Mouse (Mus musculus) neural tube, embryonic 11.5 days (tissue): ENCODE data around the gene Pgpep1l. TPM values are rescaled to one million over a fixed set of nuclear protein-coding genes. Genes with fewer than 3 reads are reported as not detected.

ENCODE experiments used
- ATAC-seq: fragments of 200-750 bp; cut with Nextera tagmentation; 2 replicates; pipeline ENCODE4 v1.8.0; 2017; ENCODE audit warnings: moderate number of reproducible peaks, mild to moderate bottlenecking, moderate TSS enrichment, moderate library complexity; ENCODE audit not compliant: insufficient read depth, low FRiP score, low TSS enrichment
- DNase-seq: peaks from one replicate; pipeline ENCODE4 v3.0.0-alpha.2; 2015; ENCODE audit warnings: low spot score
- H3K27ac ChIP-seq: fragments of 300-500 bp; sonication (generic); 2 replicates; pipeline ENCODE4 v1.5.1; 2014; ENCODE audit warnings: low read depth, mild to moderate bottlenecking, low read length
- H3K27me3 ChIP-seq: fragments of 300-500 bp; sonication (generic); 2 replicates; pipeline ENCODE4 v1.6.1; 2014; ENCODE audit warnings: mild to moderate bottlenecking, low read length, mixed read lengths; ENCODE audit not compliant: control insufficient read depth, insufficient read depth
- H3K36me3 ChIP-seq: fragments of 300-500 bp; sonication (generic); 2 replicates; pipeline ENCODE4 v1.6.1; 2014; ENCODE audit warnings: mild to moderate bottlenecking, low read length, moderate library complexity, mixed read lengths; ENCODE audit not compliant: control insufficient read depth, insufficient read depth
- H3K4me1 ChIP-seq: fragments of 300-500 bp; sonication (generic); 2 replicates; pipeline ENCODE4 v1.6.1; 2014; ENCODE audit warnings: low read length, mixed read lengths; ENCODE audit not compliant: control insufficient read depth, insufficient read depth
- H3K4me2 ChIP-seq: fragments of 300-500 bp; sonication (generic); 2 replicates; pipeline ENCODE4 v1.6.1; 2014; ENCODE audit warnings: low read depth, mild to moderate bottlenecking, moderate library complexity
- H3K4me3 ChIP-seq: fragments of 300-500 bp; sonication (generic); 2 replicates; pipeline ENCODE4 v1.5.1; 2014; ENCODE audit warnings: low read depth, low read length
- H3K9ac ChIP-seq: fragments of 300-500 bp; sonication (generic); 2 replicates; pipeline ENCODE4 v1.6.1; 2014; ENCODE audit warnings: mild to moderate bottlenecking, low read length
- H3K9me3 ChIP-seq: fragments of 300-500 bp; sonication (generic); 2 replicates; pipeline ENCODE4 v1.6.1; 2016; ENCODE audit warnings: low read length; ENCODE audit not compliant: control insufficient read depth
- WGBS: fragments of 180-500 bp; shearing (Covaris S2); extraction: QIAGEN DNeasy Blood & Tissue Kit; methylation state at CpG from one replicate; pipeline ENCODE4 v1.1.7; 2014; 5-methylcytosine and 5-hydroxymethylcytosine counted together
- polyA plus RNA-seq: library from polyadenylated mRNA; unstranded; fragments of >200 nt; fragmentation: Nextera tagmentation; extraction: Ambion mirVana; gene quantifications from 2 replicates; pipeline ENCODE4 v1.2.1, GENCODE M21; 2014

Gene Pgpep1l
- polyA plus RNA-seq, 1 experiment from 2014 or later, result not detected

DNA sequence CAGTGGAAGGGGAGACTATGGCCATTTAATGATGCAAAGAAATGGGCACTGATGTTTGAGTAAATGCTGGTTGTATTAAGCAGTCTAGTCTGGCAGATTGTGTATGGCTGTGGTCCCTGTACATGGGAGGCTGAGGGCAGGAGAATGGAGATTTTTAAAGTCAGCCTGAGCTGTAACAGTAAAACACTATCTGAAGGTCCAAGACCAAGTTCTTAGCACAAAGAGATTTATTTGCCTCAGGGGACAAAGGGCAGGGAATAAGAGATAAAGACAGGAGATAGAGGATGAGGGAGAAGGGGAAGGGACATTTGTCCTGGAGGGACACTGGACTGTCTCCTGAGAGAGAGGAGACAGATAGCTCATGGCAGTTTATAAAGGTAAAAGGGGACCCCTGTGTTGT is 9.5 kb upstream of the Pgpep1l start, which contains the start of gene Fam169b:
Gene Fam169b, plus strand, starts transcription at position 325 of the 400 bp plus-strand sequence.
- no peaks in the 10 kb centered on the region for H3K9me3 ChIP-seq
- peaks cover 7% of the 10 kb centered on the region for H3K4me1 ChIP-seq
- no peak within 1 kb of the TSS for H3K4me3 ChIP-seq
- no peak within 1 kb of the TSS for H3K9ac ChIP-seq
- H3K4me2 ChIP-seq, result no peak within 1 kb of the TSS
- DNase-seq (no peak), ATAC-seq (no peak)
- H3K27me3 ChIP-seq, result peaks cover 6% of the 10 kb centered on the region; the same call in 1 of the 2 replicates
- H3K27ac ChIP-seq, result no peak within 1 kb of the TSS
- no peaks in the 10 kb centered on the region for H3K36me3 ChIP-seq

DNA sequence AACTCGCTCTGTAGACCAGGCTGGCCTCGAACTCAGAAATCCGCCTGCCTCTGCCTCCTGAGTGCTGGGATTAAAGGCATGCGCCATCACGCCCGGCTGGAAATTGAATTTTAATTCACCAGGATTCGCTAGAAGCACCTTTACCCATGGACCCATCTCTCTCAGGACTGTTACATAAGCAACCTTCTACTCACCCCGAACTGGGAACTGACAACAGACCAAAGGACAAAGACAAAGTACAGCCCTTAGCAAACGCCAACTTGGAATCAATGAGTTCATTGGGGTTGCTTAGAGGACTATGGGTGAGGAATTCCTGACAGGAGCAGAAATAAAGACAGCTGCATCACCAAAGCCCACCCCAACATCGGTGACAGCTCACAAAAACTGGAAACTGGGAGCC is 8.6 kb upstream of the Pgpep1l start:
- H3K9me3 ChIP-seq, result no peaks in the 10 kb centered on the region
- no peak overlapping the region for H3K4me3 ChIP-seq
- no peaks in the 10 kb centered on the region for H3K36me3 ChIP-seq
- 84% methylated on average over 10 of the region's 10 CpGs for WGBS
- H3K27ac ChIP-seq, result no peak overlapping the region
- DNase-seq (no peak), ATAC-seq (no peak)
- no peak overlapping the region for H3K4me2 ChIP-seq
- peaks cover 6% of the 10 kb centered on the region; the same call in 1 of the 2 replicates for H3K27me3 ChIP-seq
- H3K4me1 ChIP-seq, result peaks cover 5% of the 10 kb centered on the region
- H3K9ac ChIP-seq, result no peak overlapping the region

- H3K4me3 ChIP-seq, result no peak overlapping the region
- no peak overlapping the region for H3K27ac ChIP-seq
- WGBS, result 90% methylated on average over 6 of the region's 6 CpGs
- no peaks in the 10 kb centered on the region for H3K36me3 ChIP-seq
- DNase-seq (no peak), ATAC-seq (no peak)
- peaks cover 4% of the 10 kb centered on the region; the same call in 1 of the 2 replicates for H3K27me3 ChIP-seq
- H3K4me1 ChIP-seq, result peaks cover 5% of the 10 kb centered on the region
- no peaks in the 10 kb centered on the region for H3K9me3 ChIP-seq
- no peak overlapping the region for H3K4me2 ChIP-seq
- no peak overlapping the region for H3K9ac ChIP-seq
Observed at GRCm38 (mm10) chr7:68271816-68272215, 7.8 kb upstream of the Pgpep1l start.

- Histone ChIP-seq H3K9ac (no peak overlapping the region), H3K27me3 (peaks cover under 1% of the 10 kb centered on the region; the same call in 1 of the 2 replicates), H3K27ac (no peak overlapping the region), H3K4me2 (no peak overlapping the region), H3K36me3 (no peaks in the 10 kb centered on the region), H3K4me3 (no peak overlapping the region), H3K9me3 (no peaks in the 10 kb centered on the region), H3K4me1 (peaks cover under 1% of the 10 kb centered on the region)
- 83% methylated on average over 4 of the region's 4 CpGs for WGBS
- no peak for DNase-seq
- no peak for ATAC-seq
Observed at GRCm38 (mm10) chr7:68270551-68270950, 6.5 kb upstream of the Pgpep1l start.

- H3K27ac ChIP-seq, result no peak overlapping the region
- no peak overlapping the region for H3K4me3 ChIP-seq
- no peak for ATAC-seq
- no peaks in the 10 kb centered on the region for H3K36me3 ChIP-seq
- WGBS, result 29% methylated on average over 6 of the region's 6 CpGs
- no peak overlapping the region for H3K4me2 ChIP-seq
- 0 out of 2 replicates have a peak, but pooled peaks cover 2% of the 10 kb centered on the region for H3K27me3 ChIP-seq
- no peak overlapping the region for H3K9ac ChIP-seq
- H3K9me3 ChIP-seq, result no peaks in the 10 kb centered on the region
- DNase-seq, result no peak
- H3K4me1 ChIP-seq, result peaks cover 7% of the 10 kb centered on the region; the same call in 1 of the 2 replicates
Observed at GRCm38 (mm10) chr7:68266691-68267090, 2.7 kb upstream of the Pgpep1l start.

DNA sequence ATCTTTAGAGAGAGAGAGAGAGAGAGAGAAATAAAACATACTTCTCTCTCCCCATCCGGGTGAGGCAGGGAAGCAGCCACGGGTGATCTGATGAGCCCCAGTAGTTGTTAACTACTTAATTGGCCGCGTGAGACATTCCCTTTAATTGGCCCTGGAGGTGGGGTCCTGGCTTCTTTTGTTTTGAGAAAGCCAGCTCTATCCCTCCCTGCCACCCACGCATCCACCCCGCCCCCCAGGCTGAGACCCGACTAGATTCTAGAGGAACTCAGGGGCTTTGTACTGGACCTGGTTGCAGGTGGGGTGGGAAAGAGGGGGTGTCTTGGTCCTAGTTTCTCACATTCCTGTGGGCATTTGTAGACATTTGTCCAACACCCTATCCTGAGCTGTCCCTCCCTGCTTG is 1.4 kb upstream of the Pgpep1l start:
- WGBS, result 21% methylated on average over 7 of the region's 7 CpGs
- no peak overlapping the region for H3K9ac ChIP-seq
- H3K36me3 ChIP-seq, result no peaks in the 10 kb centered on the region
- no peak overlapping the region for H3K4me2 ChIP-seq
- H3K4me1 ChIP-seq, result peaks cover 7% of the 10 kb centered on the region; the same call in 1 of the 2 replicates
- no peak overlapping the region for H3K27ac ChIP-seq
- no peak for ATAC-seq
- no peak for DNase-seq
- no peak overlapping the region for H3K4me3 ChIP-seq
- H3K27me3 ChIP-seq, result 0 out of 2 replicates have a peak, but pooled peaks cover 2% of the 10 kb centered on the region
- no peaks in the 10 kb centered on the region for H3K9me3 ChIP-seq

DNA sequence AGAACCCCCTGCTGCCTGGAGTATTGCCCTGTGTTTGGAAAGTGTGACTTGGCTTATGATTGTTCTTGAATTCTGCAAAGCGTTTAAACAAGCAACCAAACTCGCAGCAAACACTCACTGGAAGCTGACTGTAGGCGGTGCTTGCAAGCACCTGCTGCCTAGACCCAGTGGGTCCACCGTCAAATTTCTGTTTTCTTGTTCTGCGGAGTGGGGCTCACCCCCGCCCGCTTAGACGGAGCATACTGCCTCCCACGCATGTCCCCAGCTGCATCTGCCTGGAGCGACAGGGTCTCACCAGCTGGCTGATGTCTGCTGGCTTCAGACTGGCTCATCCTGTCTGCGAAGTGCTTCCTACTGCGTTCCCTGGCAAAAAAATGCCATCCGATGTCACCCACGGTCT is 498 bp upstream of the Pgpep1l start:
- H3K27me3 ChIP-seq, result 0 out of 2 replicates have a peak, but pooled peaks cover 2% of the 10 kb centered on the region
- H3K27ac ChIP-seq, result no peak overlapping the region
- no peak overlapping the region for H3K9ac ChIP-seq
- H3K4me2 ChIP-seq, result peak overlapping the region; percentile 44
- WGBS, result 20% methylated on average over 14 of the region's 14 CpGs
- DNase-seq (peak; percentile 34), ATAC-seq (no peak)
- no peaks in the 10 kb centered on the region for H3K36me3 ChIP-seq
- H3K9me3 ChIP-seq, result no peaks in the 10 kb centered on the region
- H3K4me1 ChIP-seq, result peaks cover 7% of the 10 kb centered on the region; the same call in 1 of the 2 replicates
- no peak overlapping the region for H3K4me3 ChIP-seq

- Histone ChIP-seq H3K9ac (no peak overlapping the region), H3K27ac (no peak overlapping the region), H3K9me3 (no peaks in the 10 kb centered on the region), H3K36me3 (no peaks in the 10 kb centered on the region), H3K4me2 (peak overlapping the region; percentile 44), H3K4me1 (peaks cover 7% of the 10 kb centered on the region; the same call in 1 of the 2 replicates), H3K27me3 (0 out of 2 replicates have a peak, but pooled peaks cover 2% of the 10 kb centered on the region), H3K4me3 (no peak overlapping the region)
- DNase-seq, result no peak
- WGBS, result 50% methylated on average over 8 of the region's 8 CpGs
- no peak for ATAC-seq
Observed at GRCm38 (mm10) chr7:68263346-68264027, 546 bp downstream of the Pgpep1l start.
